Mouse (Mus musculus) testis, adult 2 months (tissue): ENCODE data around the gene Dock9.

Source experiments
- CTCF ChIP-seq: fragments of 200-500 bp; IDR thresholded peaks from 2 replicates; pipeline ENCODE4 v1.5.1; 2012; ENCODE audit warnings: low read depth, mild to moderate bottlenecking, inconsistent platforms, low read length, moderate library complexity; ENCODE audit not compliant: control insufficient read depth, insufficient read depth, insufficient replicate concordance
- POLR2A ChIP-seq: fragments of 200-500 bp; IDR thresholded peaks from 2 replicates; pipeline ENCODE4 v1.6.1; 2012; ENCODE audit warnings: low read depth, mild to moderate bottlenecking, inconsistent platforms, low read length, moderate library complexity; ENCODE audit not compliant: control insufficient read depth

GRCm38 (mm10) chr14:121556401-121557315, 241.0 kb downstream of the Dock9 start:
- TF ChIP-seq CTCF, result no peak
- TF ChIP-seq POLR2A, result no peak
